Mouse (Mus musculus) erythroid progenitor cell, adult 5-6 weeks (primary cell): ENCODE results near the gene Pdzk1. TPM values are rescaled to one million over a fixed set of nuclear protein-coding genes. Genes with fewer than 3 reads are reported as not detected.

Source experiments
- ATAC-seq: replicated peaks from 2 replicates; pipeline ENCODE4 v1.8.0; 2016; ENCODE audit warnings: moderate number of reproducible peaks, mild to moderate bottlenecking, moderate TSS enrichment, inconsistent platforms; ENCODE audit not compliant: poor library complexity, low FRiP score, severe bottlenecking
- total RNA-seq, 2 experiments: library from RNA; stranded (forward) in 1 of 2; stranded (reverse) in 1 of 2; fragments of 150-400 nt in 1 of 2; fragments of 186-747, 209-891 nt in 1 of 2; gene quantifications; 2 replicates each; pipeline versions ENCODE4 v1.2.3 to v1.2.4; 2015 to 2017; ENCODE audit warnings: low replicate concordance in 2 of 2

Gene Pdzk1
- total RNA-seq, 2 experiments from 2014 or later: 2.4 to 4.6 TPM

GRCm38 (mm10) chr3:96880385-96880784 lies 51.3 kb downstream of the Pdzk1 start:
- no peak for ATAC-seq

GRCm38 (mm10) chr3:96881557-96881956 lies 52.5 kb downstream of the Pdzk1 start:
- ATAC-seq: no peak

GRCm38 (mm10) chr3:96882061-96882849 lies 53.2 kb downstream of the Pdzk1 start:
- ATAC-seq: no peak

GRCm38 (mm10) chr3:96883690-96884089 lies 54.6 kb downstream of the Pdzk1 start:
- no peak for ATAC-seq

GRCm38 (mm10) chr3:96902336-96902999 lies 73.4 kb downstream of the Pdzk1 start:
- ATAC-seq: no peak

GRCm38 (mm10) chr3:96904393-96904792 lies 75.3 kb downstream of the Pdzk1 start, which contains the start of gene Gja5:
Gene Gja5 (plus strand): TSS chr3:96904693.
- no peak for ATAC-seq

GRCm38 (mm10) chr3:96904851-96905541 lies 75.9 kb downstream of the Pdzk1 start, which contains the start of gene Gpr89:
Gene Gpr89 (minus strand): TSS chr3:96905346.
- ATAC-seq: peak; percentile 100

GRCm38 (mm10) chr3:96905592-96905991 lies 76.5 kb downstream of the Pdzk1 start:
- peak; percentile 13; the same call in 1 of the 2 replicates for ATAC-seq

Other genes starting within 250 kb of the Pdzk1 start
- gene Polr3gl, start 235.1 kb upstream of the Pdzk1 start, total RNA-seq (2015; ENCODE audit: low replicate concordance): 29.2 and 32.7 TPM in 2 replicates
- gene Polr3gl, start 235.1 kb upstream of the Pdzk1 start, total RNA-seq (2017; ENCODE audit: low replicate concordance): 20.9 and 63.7 TPM in 2 replicates
- not detected in 2 replicates for gene Ankrd34a, start 232.6 kb upstream of the Pdzk1 start, total RNA-seq (2015; ENCODE audit: low replicate concordance)
- gene Ankrd34a, start 232.6 kb upstream of the Pdzk1 start, total RNA-seq (2017; ENCODE audit: low replicate concordance): not detected in 2 replicates
- not detected in 2 replicates for gene Lix1l, start 228.1 kb upstream of the Pdzk1 start, total RNA-seq (2015; ENCODE audit: low replicate concordance)
- gene Lix1l, start 228.1 kb upstream of the Pdzk1 start, total RNA-seq (2017; ENCODE audit: low replicate concordance): 0.13 TPM in 1 of 2 replicates, not detected in the other
- 54.5 and 72.4 TPM in 2 replicates for gene Rbm8a, start 199.4 kb upstream of the Pdzk1 start, total RNA-seq (2015; ENCODE audit: low replicate concordance)
- gene Rbm8a, start 199.4 kb upstream of the Pdzk1 start, total RNA-seq (2017; ENCODE audit: low replicate concordance): 18.3 and 36.5 TPM in 2 replicates
- gene Pex11b, start 193.9 kb upstream of the Pdzk1 start, total RNA-seq (2015; ENCODE audit: low replicate concordance): 9.7 and 18.9 TPM in 2 replicates
- gene Pex11b, start 193.9 kb upstream of the Pdzk1 start, total RNA-seq (2017; ENCODE audit: low replicate concordance): 0.68 and 5.4 TPM in 2 replicates
- not detected in 2 replicates for gene Gm42957, start 193.8 kb upstream of the Pdzk1 start, total RNA-seq (2015; ENCODE audit: low replicate concordance)
- gene Gm42957, start 193.8 kb upstream of the Pdzk1 start, total RNA-seq (2017; ENCODE audit: low replicate concordance): not detected in 2 replicates
- gene Itga10, start 183.7 kb upstream of the Pdzk1 start, total RNA-seq (2015; ENCODE audit: low replicate concordance): 0.36 TPM in 1 of 2 replicates, not detected in the other
- gene Itga10, start 183.7 kb upstream of the Pdzk1 start, total RNA-seq (2017; ENCODE audit: low replicate concordance): not detected in 2 replicates
- not detected in 2 replicates for gene Ankrd35, start 159.2 kb upstream of the Pdzk1 start, total RNA-seq (2015; ENCODE audit: low replicate concordance)
- gene Ankrd35, start 159.2 kb upstream of the Pdzk1 start, total RNA-seq (2017; ENCODE audit: low replicate concordance): not detected in 2 replicates
- gene Pias3, start 132.9 kb upstream of the Pdzk1 start, total RNA-seq (2015; ENCODE audit: low replicate concordance): 1.3 and 6.5 TPM in 2 replicates
- gene Pias3, start 132.9 kb upstream of the Pdzk1 start, total RNA-seq (2017; ENCODE audit: low replicate concordance): 2.1 TPM in 1 of 2 replicates, not detected in the other
- not detected in 2 replicates for gene Nudt17, start 120.7 kb upstream of the Pdzk1 start, total RNA-seq (2015; ENCODE audit: low replicate concordance)
- gene Nudt17, start 120.7 kb upstream of the Pdzk1 start, total RNA-seq (2017; ENCODE audit: low replicate concordance): 2.3 TPM in 1 of 2 replicates, not detected in the other
- gene Polr3c, start 101.7 kb upstream of the Pdzk1 start, total RNA-seq (2015; ENCODE audit: low replicate concordance): 16.2 and 34.8 TPM in 2 replicates
- gene Polr3c, start 101.7 kb upstream of the Pdzk1 start, total RNA-seq (2017; ENCODE audit: low replicate concordance): 21.6 and 27.7 TPM in 2 replicates
- 28.5 and 45.3 TPM in 2 replicates for gene Rnf115, start 101.6 kb upstream of the Pdzk1 start, total RNA-seq (2015; ENCODE audit: low replicate concordance)
- 32.7 and 35.9 TPM in 2 replicates for gene Rnf115, start 101.6 kb upstream of the Pdzk1 start, total RNA-seq (2017; ENCODE audit: low replicate concordance)
- gene Cd160, start 67 bp downstream of the Pdzk1 start, total RNA-seq (2015; ENCODE audit: low replicate concordance): 1.8 TPM in 1 of 2 replicates, not detected in the other
- 0.26 TPM in 1 of 2 replicates, not detected in the other for gene Cd160, start 67 bp downstream of the Pdzk1 start, total RNA-seq (2017; ENCODE audit: low replicate concordance)
- gene Gja5, start 75.4 kb downstream of the Pdzk1 start, total RNA-seq (2015; ENCODE audit: low replicate concordance): not detected in 2 replicates
- gene Gja5, start 75.4 kb downstream of the Pdzk1 start, total RNA-seq (2017; ENCODE audit: low replicate concordance): 0.39 TPM in 1 of 2 replicates, not detected in the other
- 2.9 TPM in 1 of 2 replicates, not detected in the other for gene Gpr89, start 76.1 kb downstream of the Pdzk1 start, total RNA-seq (2015; ENCODE audit: low replicate concordance)
- gene Gpr89, start 76.1 kb downstream of the Pdzk1 start, total RNA-seq (2017; ENCODE audit: low replicate concordance): 1.6 and 3.5 TPM in 2 replicates
- gene Gja8, start 96.7 kb downstream of the Pdzk1 start, total RNA-seq (2015; ENCODE audit: low replicate concordance): not detected in 2 replicates
- gene Gja8, start 96.7 kb downstream of the Pdzk1 start, total RNA-seq (2017; ENCODE audit: low replicate concordance): not detected in 2 replicates